Mouse (Mus musculus): ENCODE data around the gene Cpsf4. TPM values are rescaled to one million over a fixed set of nuclear protein-coding genes. Genes with fewer than 3 reads are reported as not detected.

Gene Cpsf4
- polyA plus RNA-seq, 1 experiment from 2014 or later, result 55.6 TPM

DNA sequence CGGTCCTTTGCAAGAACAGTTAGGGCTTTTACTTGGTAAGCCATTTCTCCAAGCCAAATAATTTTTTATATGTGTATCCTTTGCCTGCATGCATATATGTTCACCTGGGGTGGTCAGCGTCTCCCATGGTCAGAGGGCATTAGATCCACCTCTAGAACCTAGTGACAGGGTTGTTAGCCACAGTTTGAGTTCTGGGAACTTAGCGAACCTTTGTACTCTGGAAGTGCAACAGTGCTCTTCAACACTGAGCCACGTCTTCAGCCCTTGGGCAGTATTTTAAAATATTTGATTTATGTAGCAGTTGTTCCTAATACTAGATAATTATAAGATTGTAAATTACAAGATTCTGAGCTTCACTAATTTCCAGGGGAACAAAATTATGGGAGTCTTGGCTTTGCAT, 63.6 kb downstream of the Cpsf4 start:
- H3K36me3 ChIP-seq, result peaks cover 24% of the 10 kb centered on the region
- peak overlapping the region; percentile 79 for H3K4me2 ChIP-seq (replicated peaks)
- no peak for ATAC-seq (ENCODE audit: low FRiP score, low read depth)
- H3K27ac ChIP-seq, result no peak overlapping the region
- H3K4me1 ChIP-seq, result peaks cover 18% of the 10 kb centered on the region
- no peaks in the 10 kb centered on the region for H3K27me3 ChIP-seq
- no peaks in the 10 kb centered on the region for H3K9me3 ChIP-seq
- WGBS, result 83% methylated on average over 4 of the region's 4 CpGs
- peak overlapping the region; percentile 99 for H3K4me3 ChIP-seq
- no peak overlapping the region; the same call in 1 of the 2 replicates for H3K9ac ChIP-seq

DNA sequence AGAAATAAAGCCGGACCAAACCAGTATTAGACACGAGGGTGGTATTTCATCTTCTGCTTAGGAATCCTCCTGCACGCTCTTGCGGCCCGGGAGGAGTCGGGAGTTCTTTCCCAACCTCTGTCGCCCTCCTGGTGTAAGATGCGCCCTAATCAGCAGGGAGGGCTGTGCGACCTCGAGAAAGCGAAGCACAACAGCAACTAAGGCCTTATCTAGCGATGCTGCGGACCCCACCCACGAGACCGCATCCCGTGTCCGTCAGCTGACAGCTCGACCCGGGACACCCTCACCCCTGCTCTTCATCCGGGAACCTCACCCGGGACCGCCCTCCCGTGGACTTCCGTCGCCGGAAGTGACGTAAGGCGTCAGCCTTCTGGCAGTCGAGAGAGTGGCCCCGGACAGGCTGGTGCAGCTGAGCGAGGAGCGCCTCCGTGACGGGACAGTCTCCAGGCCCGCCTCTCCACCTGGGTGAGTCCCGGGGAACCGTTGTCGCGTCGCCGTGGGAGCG, 64.4 kb downstream of the Cpsf4 start, which contains the start of gene Zfp655:
Zfp655 (plus strand) TSS at position 349 of the 505 bp plus-strand sequence.
- H3K27me3 ChIP-seq, result no peaks in the 10 kb centered on the region
- peak; percentile 97 for ATAC-seq (ENCODE audit: low FRiP score, low read depth)
- H3K27ac ChIP-seq, result peak within 1 kb of the TSS; percentile 84
- peak within 1 kb of the TSS; percentile 98 for H3K9ac ChIP-seq
- peaks cover 18% of the 10 kb centered on the region for H3K4me1 ChIP-seq
- no peaks in the 10 kb centered on the region for H3K9me3 ChIP-seq
- peak within 1 kb of the TSS; percentile 99 for H3K4me3 ChIP-seq
- peaks cover 32% of the 10 kb centered on the region for H3K36me3 ChIP-seq
- peak within 1 kb of the TSS; percentile 79 for H3K4me2 ChIP-seq (replicated peaks)
- WGBS, result under 1% methylated on average over 42 of the region's 42 CpGs

Other genes with a start within 250 kb of the Cpsf4 start
- 19.5 and 19.9 TPM in 2 replicates for gene Smurf1, start 201.4 kb upstream of the Cpsf4 start, polyA plus RNA-seq (2015; fragmentation: Nextera tagmentation; extraction: Ambion mirVana)
- gene Gm4871, start 134.5 kb upstream of the Cpsf4 start, polyA plus RNA-seq (2015; fragmentation: Nextera tagmentation; extraction: Ambion mirVana), result not detected in 2 replicates
- gene 1700018F24Rik, start 124.2 kb upstream of the Cpsf4 start, polyA plus RNA-seq (2015; fragmentation: Nextera tagmentation; extraction: Ambion mirVana), result not detected in 2 replicates
- 139 and 141 TPM in 2 replicates for gene Arpc1a, start 83.4 kb upstream of the Cpsf4 start, polyA plus RNA-seq (2015; fragmentation: Nextera tagmentation; extraction: Ambion mirVana)
- 0.10 TPM in 1 of 2 replicates, not detected in the other for gene Kpna7, start 83.2 kb upstream of the Cpsf4 start, polyA plus RNA-seq (2015; fragmentation: Nextera tagmentation; extraction: Ambion mirVana)
- 250 and 255 TPM in 2 replicates for gene Arpc1b, start 53.0 kb upstream of the Cpsf4 start, polyA plus RNA-seq (2015; fragmentation: Nextera tagmentation; extraction: Ambion mirVana)
- gene Pdap1, start 27.0 kb upstream of the Cpsf4 start, polyA plus RNA-seq (2015; fragmentation: Nextera tagmentation; extraction: Ambion mirVana), result 137 and 139 TPM in 2 replicates
- gene Bud31, start 26.9 kb upstream of the Cpsf4 start, polyA plus RNA-seq (2015; fragmentation: Nextera tagmentation; extraction: Ambion mirVana), result 218 and 225 TPM in 2 replicates
- gene Ptcd1, start 105 bp upstream of the Cpsf4 start, polyA plus RNA-seq (2015; fragmentation: Nextera tagmentation; extraction: Ambion mirVana), result 19.2 and 20.2 TPM in 2 replicates
- 649 and 683 TPM in 2 replicates for gene Atp5j2, start 24.8 kb downstream of the Cpsf4 start, polyA plus RNA-seq (2015; fragmentation: Nextera tagmentation; extraction: Ambion mirVana)
- 11.0 and 11.3 TPM in 2 replicates for gene Zkscan14, start 34.7 kb downstream of the Cpsf4 start, polyA plus RNA-seq (2015; fragmentation: Nextera tagmentation; extraction: Ambion mirVana)
- 16.3 and 17.1 TPM in 2 replicates for gene Zkscan5, start 37.3 kb downstream of the Cpsf4 start, polyA plus RNA-seq (2015; fragmentation: Nextera tagmentation; extraction: Ambion mirVana)
- gene Zfp655, start 64.5 kb downstream of the Cpsf4 start, polyA plus RNA-seq (2015; fragmentation: Nextera tagmentation; extraction: Ambion mirVana), result 33.8 and 34.1 TPM in 2 replicates
- gene Zscan25, start 113.3 kb downstream of the Cpsf4 start, polyA plus RNA-seq (2015; fragmentation: Nextera tagmentation; extraction: Ambion mirVana), result 0.59 and 0.79 TPM in 2 replicates
- gene Cyp3a57, start 178.1 kb downstream of the Cpsf4 start, polyA plus RNA-seq (2015; fragmentation: Nextera tagmentation; extraction: Ambion mirVana), result not detected in 2 replicates